Mouse (Mus musculus): Measurements from ENCODE around the gene Aff3.

GRCm38 (mm10) chr1:38230041-38230440 lies 434.7 kb downstream of the Aff3 start:
- TF ChIP-seq CTCF (IDR thresholded peaks at IDR 0.05; ENCODE audit: insufficient read depth, low read length) (no peak), POLR2A (IDR thresholded peaks at IDR 0.05; ENCODE audit: borderline replicate concordance, extremely low read depth, low read depth, low read length) (no peak)

Data from lung, adult 2 months (tissue).